Mouse (Mus musculus) hindbrain, embryonic 11.5 days (tissue): ENCODE data around the gene Ghrhr. TPM values are rescaled to one million over a fixed set of nuclear protein-coding genes. Genes with fewer than 3 reads are reported as not detected.

ENCODE experiments used
- ATAC-seq: fragments of 200-750 bp; cut with Nextera tagmentation; 2 replicates; pipeline ENCODE4 v1.8.0; 2017; ENCODE audit warnings: mild to moderate bottlenecking, moderate TSS enrichment, moderate library complexity; ENCODE audit not compliant: low FRiP score
- DNase-seq: peaks from one replicate; pipeline ENCODE4 v3.0.0-alpha.2; 2015; ENCODE audit warnings: low spot score
- H3K27ac ChIP-seq: fragments of 300-500 bp; sonication (generic); 2 replicates; pipeline ENCODE4 v1.5.1; 2014; ENCODE audit warnings: mild to moderate bottlenecking, low read depth, low read length
- H3K27me3 ChIP-seq: fragments of 300-500 bp; sonication (generic); 2 replicates; pipeline ENCODE4 v1.6.1; 2014; ENCODE audit warnings: mild to moderate bottlenecking, low read length, moderate library complexity, mixed read lengths; ENCODE audit not compliant: control insufficient read depth, insufficient read depth
- H3K36me3 ChIP-seq: fragments of 300-500 bp; sonication (generic); 2 replicates; pipeline ENCODE4 v1.6.1; 2014; ENCODE audit warnings: mild to moderate bottlenecking, low read length, moderate library complexity, mixed read lengths; ENCODE audit not compliant: control insufficient read depth, insufficient read depth
- H3K4me1 ChIP-seq: fragments of 300-500 bp; sonication (generic); replicated peaks from 2 replicates; pipeline ENCODE4 v1.6.1; 2014; ENCODE audit warnings: low read length, mixed read lengths; ENCODE audit not compliant: control insufficient read depth, insufficient read depth
- H3K4me2 ChIP-seq: fragments of 300-500 bp; sonication (generic); replicated peaks from 2 replicates; pipeline ENCODE4 v1.6.1; 2014; ENCODE audit warnings: mild to moderate bottlenecking, low read depth, low read length
- H3K4me3 ChIP-seq: fragments of 300-500 bp; sonication (generic); 2 replicates; pipeline ENCODE4 v1.5.1; 2014; ENCODE audit warnings: low read depth, low read length
- H3K9ac ChIP-seq: fragments of 300-500 bp; sonication (generic); 2 replicates; pipeline ENCODE4 v1.6.1; 2014; ENCODE audit warnings: low read depth, low read length
- H3K9me3 ChIP-seq: fragments of 300-500 bp; sonication (generic); 2 replicates; pipeline ENCODE4 v1.6.1; 2016; ENCODE audit warnings: low read length; ENCODE audit not compliant: control insufficient read depth
- WGBS: fragments of 180-500 bp; shearing (Covaris S2); extraction: QIAGEN DNeasy Blood & Tissue Kit; methylation state at CpG from one replicate; pipeline ENCODE4 v1.1.7; 2014; 5-methylcytosine and 5-hydroxymethylcytosine counted together
- polyA plus RNA-seq: library from polyadenylated mRNA; unstranded; fragments of >200 nt; fragmentation: Nextera tagmentation; extraction: Ambion mirVana; gene quantifications from 2 replicates; pipeline ENCODE4 v1.2.1, GENCODE M21; 2014

Gene Ghrhr
- polyA plus RNA-seq, 1 experiment from 2014 or later = not detected

DNA sequence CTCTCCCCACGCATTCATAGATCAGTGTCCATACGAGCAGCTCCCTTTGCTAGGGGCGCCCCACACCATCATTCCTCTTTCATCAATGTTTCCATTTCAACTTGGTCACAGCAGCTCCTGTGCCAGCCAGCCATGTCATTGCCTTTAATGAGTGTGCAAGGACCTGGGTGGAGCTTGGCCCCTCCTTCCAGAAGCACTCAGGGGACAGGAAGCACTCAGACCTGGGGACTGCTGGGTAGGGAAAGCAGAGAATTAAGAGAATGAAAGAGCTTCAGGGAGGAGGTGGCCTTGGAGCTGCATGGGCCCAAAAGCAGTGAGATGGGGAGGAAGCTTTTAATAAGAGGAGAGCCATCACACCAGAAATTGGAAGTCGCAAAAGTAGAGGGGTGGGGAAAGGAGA lies 5.9 kb downstream of the Ghrhr start:
- WGBS = 86% methylated on average over 4 of the region's 4 CpGs
- no peaks in the 10 kb centered on the region for H3K4me1 ChIP-seq
- DNase-seq (no peak), ATAC-seq (no peak)
- H3K4me2 ChIP-seq = no peak overlapping the region
- H3K9me3 ChIP-seq = no peaks in the 10 kb centered on the region
- no peaks in the 10 kb centered on the region for H3K36me3 ChIP-seq
- no peaks in the 10 kb centered on the region for H3K27me3 ChIP-seq
- H3K9ac ChIP-seq = no peak overlapping the region
- no peak overlapping the region for H3K4me3 ChIP-seq
- no peak overlapping the region for H3K27ac ChIP-seq

DNA sequence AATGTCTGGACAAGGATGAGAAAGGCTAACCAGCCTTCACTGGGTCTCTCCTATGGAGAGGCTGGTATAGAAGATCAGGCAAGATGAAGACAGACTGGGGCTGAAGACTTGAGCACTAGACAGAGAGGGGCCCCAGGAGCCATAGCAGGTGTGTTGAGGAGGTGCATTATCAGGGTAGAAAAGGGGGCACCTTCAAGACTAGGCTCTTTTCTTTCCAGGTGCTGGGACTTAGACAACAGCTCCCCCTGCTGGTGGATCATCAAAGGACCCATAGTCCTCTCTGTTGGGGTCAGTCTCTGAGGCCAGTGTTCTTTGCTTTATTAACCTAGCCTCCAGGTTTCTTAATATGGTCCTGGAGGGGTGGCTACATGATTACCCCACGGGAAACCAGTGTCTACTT lies 7.8 kb downstream of the Ghrhr start:
- Histone ChIP-seq H3K9ac (no peak overlapping the region), H3K36me3 (no peaks in the 10 kb centered on the region), H3K4me1 (0 out of 2 replicates have a peak, but pooled peaks cover 2% of the 10 kb centered on the region), H3K4me2 (no peak overlapping the region), H3K27me3 (no peaks in the 10 kb centered on the region), H3K4me3 (no peak overlapping the region), H3K9me3 (no peaks in the 10 kb centered on the region), H3K27ac (no peak overlapping the region)
- 9% methylated on average over 1 of the region's 1 CpGs for WGBS
- peak; percentile 64 for DNase-seq
- no peak for ATAC-seq

DNA sequence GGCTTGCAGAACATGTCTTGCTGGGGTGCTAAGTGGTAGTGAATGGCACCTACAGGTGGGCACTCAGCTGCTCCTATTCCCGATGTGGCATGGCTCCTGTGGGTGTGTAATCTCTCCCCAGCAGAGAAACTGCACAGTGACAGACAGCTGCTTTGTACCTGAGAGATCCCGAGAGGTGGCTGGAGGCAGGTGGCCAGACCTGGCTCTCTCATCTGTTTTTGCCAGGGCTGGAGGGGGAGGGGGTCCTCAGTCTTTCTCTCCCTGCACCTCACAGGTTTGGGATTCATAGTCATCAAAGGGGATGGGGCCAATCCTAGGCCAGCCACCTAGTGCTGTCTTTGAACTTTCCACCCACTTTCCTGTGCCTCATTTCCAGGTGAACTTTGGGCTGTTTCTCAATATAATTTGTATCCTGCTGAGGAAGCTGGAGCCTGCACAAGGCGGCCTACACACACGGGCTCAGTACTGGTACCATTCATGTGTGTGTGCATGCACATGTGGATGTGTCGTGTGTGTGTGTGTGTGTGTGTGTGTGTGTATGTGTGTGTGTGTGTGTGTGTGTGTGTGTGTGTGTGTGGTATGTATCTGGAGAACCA lies 8.4 kb downstream of the Ghrhr start:
- no peak overlapping the region for H3K4me2 ChIP-seq
- no peak for ATAC-seq
- no peaks in the 10 kb centered on the region for H3K36me3 ChIP-seq
- H3K27ac ChIP-seq = no peak overlapping the region
- 72% methylated on average over 5 of the region's 5 CpGs for WGBS
- 0 out of 2 replicates have a peak, but pooled peaks cover 2% of the 10 kb centered on the region for H3K4me1 ChIP-seq
- no peaks in the 10 kb centered on the region for H3K9me3 ChIP-seq
- H3K4me3 ChIP-seq = no peak overlapping the region
- no peak for DNase-seq
- no peaks in the 10 kb centered on the region for H3K27me3 ChIP-seq
- H3K9ac ChIP-seq = no peak overlapping the region

DNA sequence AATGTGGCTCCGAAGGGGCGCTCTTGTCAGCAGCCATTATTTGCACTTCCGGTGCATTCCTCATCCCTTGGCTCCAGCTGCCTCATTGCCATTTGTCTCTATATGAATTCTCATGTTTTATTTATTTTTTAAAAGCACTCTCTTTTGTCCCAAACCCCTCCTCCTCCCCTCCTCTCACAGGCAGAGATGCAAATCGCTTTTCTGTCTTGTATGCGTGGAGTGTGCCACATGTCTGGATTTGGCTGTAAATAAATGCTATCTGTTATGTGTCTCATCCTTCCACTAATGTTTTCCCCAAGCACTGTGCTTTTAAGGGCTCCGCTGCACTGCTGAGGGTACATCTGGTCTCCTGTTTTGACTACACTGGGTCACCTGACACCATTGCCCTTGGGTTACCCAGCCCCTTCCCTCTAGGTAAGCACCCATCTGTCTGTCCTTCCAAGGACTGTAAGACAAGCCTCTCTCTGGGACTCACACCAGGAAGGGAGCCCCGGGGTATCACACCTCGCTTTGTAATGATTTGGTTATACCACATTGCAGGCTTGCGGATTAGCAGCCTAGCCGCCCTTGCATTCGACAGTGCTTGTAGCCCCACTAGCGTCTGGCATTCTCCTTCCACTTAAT lies 12.6 kb downstream of the Ghrhr start:
- no peaks in the 10 kb centered on the region for H3K9me3 ChIP-seq
- H3K4me3 ChIP-seq = no peak overlapping the region
- DNase-seq (peak; percentile 45), ATAC-seq (peak; percentile 37; the same call in 1 of the 2 replicates)
- 43% methylated on average over 12 of the region's 12 CpGs for WGBS
- H3K4me2 ChIP-seq = no peak overlapping the region
- H3K4me1 ChIP-seq = 0 out of 2 replicates have a peak, but pooled peaks cover 2% of the 10 kb centered on the region
- H3K36me3 ChIP-seq = no peaks in the 10 kb centered on the region
- H3K9ac ChIP-seq = no peak overlapping the region
- no peaks in the 10 kb centered on the region for H3K27me3 ChIP-seq
- H3K27ac ChIP-seq = peak overlapping the region; percentile 58

DNA sequence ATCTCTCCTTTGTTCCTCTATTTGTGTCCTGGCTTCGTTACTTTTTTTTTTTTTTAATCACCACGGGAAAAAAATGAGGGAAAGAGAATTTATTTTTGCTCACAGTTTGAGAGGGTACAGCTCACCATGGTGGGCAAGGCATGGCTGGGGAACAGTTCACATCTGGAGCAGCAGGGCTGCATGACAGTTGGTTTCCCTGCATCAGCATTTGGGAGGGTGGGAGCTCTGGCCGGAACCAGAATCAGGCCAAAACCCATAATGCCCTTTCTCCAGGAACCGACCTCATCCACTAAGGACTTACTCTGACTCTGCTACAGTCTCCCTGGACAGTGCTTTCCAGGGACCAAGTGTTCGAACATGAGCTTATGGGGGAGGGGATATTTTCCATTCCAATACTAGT lies 13.2 kb downstream of the Ghrhr start:
- no peaks in the 10 kb centered on the region for H3K27me3 ChIP-seq
- H3K9ac ChIP-seq = no peak overlapping the region
- 0 out of 2 replicates have a peak, but pooled peaks cover 2% of the 10 kb centered on the region for H3K4me1 ChIP-seq
- no peaks in the 10 kb centered on the region for H3K9me3 ChIP-seq
- DNase-seq (no peak), ATAC-seq (no peak)
- H3K36me3 ChIP-seq = no peaks in the 10 kb centered on the region
- whole genome bisulfite sequencing = 68% methylated on average over 5 of the region's 5 CpGs
- H3K4me2 ChIP-seq = no peak overlapping the region
- H3K27ac ChIP-seq = peak overlapping the region; percentile 58; the same call in 1 of the 2 replicates
- no peak overlapping the region for H3K4me3 ChIP-seq

DNA sequence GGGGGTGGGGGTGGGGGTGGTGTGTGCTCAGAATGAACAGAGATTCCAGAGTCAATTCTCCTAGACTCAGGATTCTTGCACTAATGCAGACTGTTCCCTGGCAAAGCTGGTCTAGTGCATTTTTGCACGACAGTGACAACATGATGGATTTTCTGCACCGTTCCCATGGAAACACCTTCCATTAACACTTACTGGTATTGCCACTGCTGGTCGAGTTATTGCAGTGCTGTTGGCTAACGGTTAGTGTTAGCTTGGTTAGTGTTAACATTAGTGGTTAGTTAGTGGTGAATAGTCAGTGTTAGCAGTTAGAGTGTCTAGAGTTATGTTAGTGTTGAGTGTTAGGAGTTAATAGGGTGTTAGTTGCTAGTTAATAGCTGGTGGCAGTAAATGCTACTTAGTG lies 15.7 kb downstream of the Ghrhr start:
- no peak overlapping the region for H3K9ac ChIP-seq
- peaks cover 2% of the 10 kb centered on the region; the same call in 1 of the 2 replicates for H3K4me1 ChIP-seq
- H3K36me3 ChIP-seq = no peaks in the 10 kb centered on the region
- no peak overlapping the region for H3K4me2 ChIP-seq
- WGBS = 31% methylated on average over 4 of the region's 4 CpGs
- no peak overlapping the region for H3K27ac ChIP-seq
- ATAC-seq (peak; percentile 51), DNase-seq (peak; percentile 75)
- no peaks in the 10 kb centered on the region for H3K9me3 ChIP-seq
- no peaks in the 10 kb centered on the region for H3K27me3 ChIP-seq
- no peak overlapping the region for H3K4me3 ChIP-seq

DNA sequence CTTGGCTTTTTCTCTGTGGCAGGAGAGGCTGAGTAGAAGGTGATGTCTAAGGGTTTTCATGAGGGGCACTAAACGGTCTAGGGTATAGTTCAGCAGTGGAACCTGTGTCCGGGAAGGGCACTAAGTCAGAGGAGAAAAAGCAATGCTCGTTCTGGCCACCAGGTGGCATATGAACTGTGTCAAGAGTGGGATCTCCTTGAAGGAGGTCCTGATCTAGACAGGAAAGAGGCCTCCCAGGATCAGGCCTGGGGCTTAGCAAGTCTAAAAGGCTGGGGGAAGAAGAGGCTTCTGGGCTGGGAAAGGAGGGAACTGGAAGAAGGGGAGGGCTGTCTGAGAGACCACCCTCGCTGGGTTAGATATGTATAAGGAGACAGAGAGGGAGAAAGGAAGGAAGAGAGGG lies 16.4 kb downstream of the Ghrhr start:
- DNase-seq = peak; percentile 92
- Histone ChIP-seq H3K36me3 (no peaks in the 10 kb centered on the region), H3K4me3 (no peak overlapping the region), H3K27ac (no peak overlapping the region), H3K9me3 (no peaks in the 10 kb centered on the region), H3K4me2 (no peak overlapping the region), H3K9ac (no peak overlapping the region), H3K27me3 (no peaks in the 10 kb centered on the region), H3K4me1 (peaks cover 2% of the 10 kb centered on the region; the same call in 1 of the 2 replicates)
- ATAC-seq = peak; percentile 59
- WGBS = 9% methylated on average over 4 of the region's 4 CpGs

DNA sequence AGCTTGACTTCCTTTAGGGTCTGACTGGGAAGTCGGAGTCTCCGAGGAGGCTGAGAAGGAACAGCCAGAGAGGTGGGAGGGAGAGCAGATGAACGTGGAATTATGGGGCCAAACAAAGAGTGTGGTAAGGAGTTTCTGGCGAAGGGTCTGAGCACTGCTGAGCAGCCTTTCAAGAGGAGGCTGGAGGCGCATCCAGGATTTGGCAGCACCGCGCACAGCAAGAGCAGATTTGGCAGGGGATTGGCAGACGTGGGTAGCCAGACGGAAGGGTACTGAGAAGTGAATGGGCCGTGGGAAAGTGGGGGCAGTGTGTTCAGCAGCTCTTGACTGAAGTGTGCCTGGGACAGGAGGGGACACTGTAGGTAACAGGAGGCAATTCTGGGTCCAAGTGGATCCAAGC lies 18.8 kb downstream of the Ghrhr start:
- Histone ChIP-seq H3K36me3 (no peaks in the 10 kb centered on the region), H3K9ac (no peak overlapping the region), H3K9me3 (no peaks in the 10 kb centered on the region), H3K4me3 (no peak overlapping the region), H3K27me3 (no peaks in the 10 kb centered on the region), H3K4me2 (no peak overlapping the region), H3K27ac (no peak overlapping the region), H3K4me1 (no peaks in the 10 kb centered on the region; the same call in 1 of the 2 replicates)
- DNase-seq = no peak
- ATAC-seq = no peak
- 85% methylated on average over 10 of the region's 10 CpGs for WGBS

DNA sequence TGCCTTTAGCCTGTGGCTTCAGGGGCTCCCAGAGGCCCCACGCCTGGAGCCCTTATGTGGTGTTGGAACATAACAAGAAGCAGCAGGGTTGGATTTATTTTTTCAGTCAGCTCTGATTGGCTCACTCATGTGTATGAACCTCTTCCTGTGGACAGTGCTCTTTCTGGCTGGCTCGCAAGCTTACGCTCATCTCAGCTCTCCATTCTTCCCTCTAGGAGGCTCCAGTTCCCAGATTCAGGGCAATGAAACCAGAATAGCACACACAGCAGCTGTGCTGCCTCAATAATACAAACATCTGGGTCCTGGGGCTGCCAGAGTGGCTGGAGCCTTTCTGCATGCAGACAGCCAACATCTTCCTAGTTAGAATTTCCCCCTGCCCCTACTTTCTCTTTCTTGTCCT lies 20.1 kb downstream of the Ghrhr start:
- DNase-seq (no peak), ATAC-seq (no peak)
- Histone ChIP-seq H3K9me3 (no peaks in the 10 kb centered on the region), H3K4me1 (no peaks in the 10 kb centered on the region; the same call in 1 of the 2 replicates), H3K4me2 (no peak overlapping the region), H3K9ac (no peak overlapping the region), H3K4me3 (no peak overlapping the region), H3K27ac (no peak overlapping the region), H3K27me3 (no peaks in the 10 kb centered on the region), H3K36me3 (no peaks in the 10 kb centered on the region)
- 48% methylated on average over 3 of the region's 3 CpGs for WGBS
